Mouse (Mus musculus) left cerebral cortex, adult 6 months (tissue): Measurements from ENCODE around the gene Vrk2. TPM values are rescaled to one million over a fixed set of nuclear protein-coding genes. Genes with fewer than 3 reads are reported as not detected.

Experiments used
- long read RNA-seq, 2 experiments: library from polyadenylated mRNA; unstranded; transcript quantifications; one replicate each; pipeline ENCODE4 v2.0.0; 2019 to 2020
- polyA plus RNA-seq: library from polyadenylated mRNA; unstranded; fragments of <200 nt; fragmentation: Nextera tagmentation; gene quantifications from 2 replicates; pipeline ENCODE4 v1.2.3, GENCODE M21; 2021

The Vrk2 gene
- polyA plus RNA-seq = 2.1 and 3.4 TPM in 2 replicates
- long read RNA-seq, experiment 1, transcript Vrk2-201 (13 exons, 1,889 nt) = major isoform, 7 of 12 reads
- long read RNA-seq, experiment 1, partial matches to known transcripts = 3 of 12 reads
- long read RNA-seq, experiment 1, other reads (novel, unspliced or antisense) = 2 of 12 reads
- long read RNA-seq, experiment 2, partial matches to known transcripts = 1 of 5 reads
- long read RNA-seq, experiment 2, other reads (novel, unspliced or antisense) = 0 of 5 reads

GRCm38 (mm10) chr11:26593061-26594059 is at the start of gene Vrk2, which contains the start of gene Gm6899:
TSS of gene Vrk2 (minus strand) at chr11:26593999.
TSS of gene Gm6899 (plus strand) at chr11:26593241.

Other genes starting within 250 kb of the Vrk2 start
- gene Fancl, start 207.9 kb downstream of the Vrk2 start, polyA plus RNA-seq = 3.9 and 4.6 TPM in 2 replicates
- not detected in 2 replicates for gene Gm6899, start 758 bp downstream of the Vrk2 start, polyA plus RNA-seq